Mouse (Mus musculus): Measurements from ENCODE around the gene Pheta2. TPM values are rescaled to one million over a fixed set of nuclear protein-coding genes. Genes with fewer than 3 reads are reported as not detected.
"Not testable (repeated sequence)": the region's sequence is repeated elsewhere in the genome, so short reads cannot be mapped to it uniquely, and the experiment has no call there.

Gene Pheta2
- total RNA-seq, 2 experiments from 2014 or later = 0.69 to 2.4 TPM

DNA sequence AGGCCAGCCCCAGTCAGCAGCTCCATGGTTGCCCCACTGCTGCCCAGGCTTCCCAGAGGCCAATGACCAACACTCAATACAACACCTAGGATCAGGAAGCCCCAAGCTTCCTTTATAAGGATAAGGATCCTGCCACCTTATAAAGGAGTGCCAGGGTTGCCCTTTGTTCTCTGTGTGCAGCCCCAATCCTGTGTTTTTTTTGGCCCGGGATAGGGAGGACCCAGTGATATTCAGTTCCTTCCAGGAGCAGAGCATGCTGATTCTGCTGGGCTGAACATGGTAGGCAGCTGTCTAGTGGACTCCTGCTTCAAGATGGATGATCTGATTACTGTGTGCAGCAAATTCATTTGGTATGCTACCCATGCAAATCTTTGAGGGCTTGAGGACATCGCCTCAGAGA lies 55.2 kb downstream of the Pheta2 start, which contains the start of gene Cyp2d11:
Gene Cyp2d11 (minus strand): TSS at position 101 of the 400 bp plus-strand sequence.
- DNase-seq (ENCODE audit: extremely low spot score in 1 of 2, low spot score in 2 of 2); intact Hi-C loops (cut with DNase I): not testable (repeated sequence)

Small RNA genes lying within 50 kb of the gene (microRNA-seq; reads per million reads assigned to microRNA genes)
- not detected for gene Mir7684

Other genes starting within 250 kb of the Pheta2 start
- 10 to 100 TPM in 1 of 2 experiments, 1 to 10 TPM in 1; 7.4 to 10.2 TPM for gene Ccdc134, start 211.0 kb upstream of the Pheta2 start, total RNA-seq (2021)
- gene Srebf2, start 191.8 kb upstream of the Pheta2 start, total RNA-seq (2021) = 100 to 1,000 TPM; 202 to 204 TPM
- gene Shisa8, start 126.1 kb upstream of the Pheta2 start, total RNA-seq (2021) = 1 to 10 TPM; 3.1 to 3.5 TPM
- under 1 TPM; 0.30 to 0.73 TPM for gene Tnfrsf13c, start 114.6 kb upstream of the Pheta2 start, total RNA-seq (2021)
- gene Cenpm, start 94.2 kb upstream of the Pheta2 start, total RNA-seq (2021) = 1 to 10 TPM; 4.5 to 4.8 TPM
- gene 1500009C09Rik, start 86.5 kb upstream of the Pheta2 start, total RNA-seq (2021) = 10 to 100 TPM; 83.1 to 87.6 TPM
- gene Sept3, start 64.0 kb upstream of the Pheta2 start, total RNA-seq (2021) = 100 to 1,000 TPM; 512 to 519 TPM
- not detected for gene Wbp2nl, start 40.0 kb upstream of the Pheta2 start, total RNA-seq (2021)
- gene Naga, start within 50 bp of the Pheta2 start, total RNA-seq (2021) = 10 to 100 TPM; 34.5 to 41.0 TPM
- gene Smdt1, start within 50 bp of the Pheta2 start, total RNA-seq (2021) = 100 to 1,000 TPM; 130 to 139 TPM
- 100 to 1,000 TPM; 167 to 200 TPM for gene Ndufa6, start 15.4 kb downstream of the Pheta2 start, total RNA-seq (2021)
- gene Cyp2d22, start 41.3 kb downstream of the Pheta2 start, total RNA-seq (2021) = 10 to 100 TPM; 10.7 to 11.5 TPM
- not detected for gene Cyp2d11, start 55.1 kb downstream of the Pheta2 start, total RNA-seq (2021)
- not detected for gene Cyp2d10, start 68.3 kb downstream of the Pheta2 start, total RNA-seq (2021)
- gene Cyp2d9, start 94.5 kb downstream of the Pheta2 start, total RNA-seq (2021) = not detected
- not detected for gene Cyp2d12, start 216.1 kb downstream of the Pheta2 start, total RNA-seq (2021)